Mouse (Mus musculus): ENCODE results near the gene H2-Aa.
"Not testable (repeated sequence)": the region's sequence is repeated elsewhere in the genome, so short reads cannot be mapped to it uniquely, and the experiment has no call there.

H2-Aa gene

GRCm38 (mm10) chr17:34287648-34288047, at the start of gene H2-Aa:
Gene H2-Aa, minus strand, starts transcription at chr17:34287823.
- DNase-seq (ENCODE audit: low read depth, low spot score), result peak; percentile 81

GRCm38 (mm10) chr17:34331200-34331599, 43.6 kb upstream of the H2-Aa start:
- DNase-seq (ENCODE audit: low read depth, low spot score), result no peak

- DNase-seq (ENCODE audit: low read depth, low spot score), result no peak
These were observed 42.2 kb upstream of the H2-Aa start for GRCm38 (mm10) chr17:34329807-34330206.

GRCm38 (mm10) chr17:34326373-34326772, 38.8 kb upstream of the H2-Aa start:
- DNase-seq (ENCODE audit: low read depth, low spot score), result no peak

GRCm38 (mm10) chr17:34325436-34325835, 37.8 kb upstream of the H2-Aa start, which contains the start of gene H2-Eb2:
Gene H2-Eb2, plus strand, starts transcription at chr17:34325665.
- DNase-seq (ENCODE audit: low read depth, low spot score), result no peak

GRCm38 (mm10) chr17:34317275-34317674, 29.7 kb upstream of the H2-Aa start:
- DNase-seq (ENCODE audit: low read depth, low spot score), result no peak

GRCm38 (mm10) chr17:34316697-34317096, 29.1 kb upstream of the H2-Aa start:
- DNase-seq (ENCODE audit: low read depth, low spot score), result no peak

- DNase-seq (ENCODE audit: low read depth, low spot score), result no peak
These were observed 27.9 kb upstream of the H2-Aa start for GRCm38 (mm10) chr17:34315512-34315911.

GRCm38 (mm10) chr17:34314286-34314685, 26.7 kb upstream of the H2-Aa start:
- no peak for DNase-seq (ENCODE audit: low read depth, low spot score)

GRCm38 (mm10) chr17:34313393-34313792, 25.8 kb upstream of the H2-Aa start:
- DNase-seq (ENCODE audit: low read depth, low spot score), result peak; percentile 78

GRCm38 (mm10) chr17:34312185-34312584, 24.6 kb upstream of the H2-Aa start:
- DNase-seq (ENCODE audit: low read depth, low spot score), result no peak

GRCm38 (mm10) chr17:34310526-34310925, 22.9 kb upstream of the H2-Aa start:
- DNase-seq (ENCODE audit: low read depth, low spot score), result not testable (repeated sequence)

GRCm38 (mm10) chr17:34309683-34310385, 22.2 kb upstream of the H2-Aa start:
- no peak for DNase-seq (ENCODE audit: low read depth, low spot score)

- DNase-seq (ENCODE audit: low read depth, low spot score), result no peak
These were observed 21.6 kb upstream of the H2-Aa start for GRCm38 (mm10) chr17:34309225-34309624.

- no peak for DNase-seq (ENCODE audit: low read depth, low spot score)
These were observed 20.5 kb upstream of the H2-Aa start for GRCm38 (mm10) chr17:34308161-34308560.

- DNase-seq (ENCODE audit: low read depth, low spot score), result no peak
These were observed 19.6 kb upstream of the H2-Aa start for GRCm38 (mm10) chr17:34307216-34307615.

GRCm38 (mm10) chr17:34306407-34306806, 18.8 kb upstream of the H2-Aa start:
- no peak for DNase-seq (ENCODE audit: low read depth, low spot score)

GRCm38 (mm10) chr17:34305380-34306030, 17.9 kb upstream of the H2-Aa start, which contains the start of gene H2-Eb1:
Gene H2-Eb1, plus strand, starts transcription at chr17:34305867.
- peak; percentile 73 for DNase-seq (ENCODE audit: low read depth, low spot score)

GRCm38 (mm10) chr17:34304751-34305150, 17.1 kb upstream of the H2-Aa start:
- peak; percentile 74 for DNase-seq (ENCODE audit: low read depth, low spot score)

GRCm38 (mm10) chr17:34303789-34304188, 16.2 kb upstream of the H2-Aa start:
- no peak for DNase-seq (ENCODE audit: low read depth, low spot score)

GRCm38 (mm10) chr17:34301670-34302190, 14.1 kb upstream of the H2-Aa start:
- no peak for DNase-seq (ENCODE audit: low read depth, low spot score)

- no peak for DNase-seq (ENCODE audit: low read depth, low spot score)
These were observed 13.3 kb upstream of the H2-Aa start for GRCm38 (mm10) chr17:34300691-34301566.
